Mouse (Mus musculus): ENCODE measurements around the gene Rora. TPM values are rescaled to one million over a fixed set of nuclear protein-coding genes. Genes with fewer than 3 reads are reported as not detected.

The Rora gene
- polyA plus RNA-seq, 1 experiment from 2014 or later: 43.6 TPM

GRCm38 (mm10) chr9:68985796-68986195 lies 332.2 kb downstream of the Rora start:
- peaks cover 12% of the 10 kb centered on the region for H3K4me1 ChIP-seq (ENCODE audit: control insufficient read depth, insufficient read depth, low read length)
- 17% methylated on average over 3 of the region's 3 CpGs for WGBS
- no peak overlapping the region for H3K4me2 ChIP-seq (ENCODE audit: low read length)
- ATAC-seq: no peak
- no peak overlapping the region for H3K4me3 ChIP-seq (ENCODE audit: low read depth, low read length)
- H3K27ac ChIP-seq (ENCODE audit: low read length): no peak overlapping the region
- H3K36me3 ChIP-seq (ENCODE audit: control insufficient read depth, insufficient read depth, low read length): no peaks in the 10 kb centered on the region
- no peaks in the 10 kb centered on the region for H3K27me3 ChIP-seq (ENCODE audit: control insufficient read depth, insufficient read depth, low read depth, low read length)
- H3K9ac ChIP-seq (ENCODE audit: low read depth, low read length): no peak overlapping the region
- H3K9me3 ChIP-seq (replicated peaks; ENCODE audit: control insufficient read depth, low read length, poor library complexity, severe bottlenecking): no peaks in the 10 kb centered on the region

GRCm38 (mm10) chr9:68987290-68988042 lies 333.9 kb downstream of the Rora start:
- Histone ChIP-seq H3K27me3 (ENCODE audit: control insufficient read depth, insufficient read depth, low read depth, low read length) (no peaks in the 10 kb centered on the region), H3K36me3 (ENCODE audit: control insufficient read depth, insufficient read depth, low read length) (no peaks in the 10 kb centered on the region), H3K4me2 (ENCODE audit: low read length) (no peak overlapping the region), H3K9me3 (replicated peaks; ENCODE audit: control insufficient read depth, low read length, poor library complexity, severe bottlenecking) (no peaks in the 10 kb centered on the region), H3K4me3 (ENCODE audit: low read depth, low read length) (no peak overlapping the region), H3K4me1 (ENCODE audit: control insufficient read depth, insufficient read depth, low read length) (peaks cover 5% of the 10 kb centered on the region), H3K27ac (ENCODE audit: low read length) (no peak overlapping the region), H3K9ac (ENCODE audit: low read depth, low read length) (no peak overlapping the region)
- 78% methylated on average over 6 of the region's 6 CpGs for WGBS
- ATAC-seq: no peak

GRCm38 (mm10) chr9:68988162-68988911 lies 334.8 kb downstream of the Rora start:
- WGBS: 84% methylated on average over 13 of the region's 13 CpGs
- Histone ChIP-seq H3K4me3 (ENCODE audit: low read depth, low read length) (no peak overlapping the region), H3K27me3 (ENCODE audit: control insufficient read depth, insufficient read depth, low read depth, low read length) (no peaks in the 10 kb centered on the region), H3K4me2 (ENCODE audit: low read length) (no peak overlapping the region), H3K9ac (ENCODE audit: low read depth, low read length) (no peak overlapping the region), H3K4me1 (ENCODE audit: control insufficient read depth, insufficient read depth, low read length) (0 out of 2 replicates have a peak, but pooled peaks cover 2% of the 10 kb centered on the region), H3K27ac (ENCODE audit: low read length) (no peak overlapping the region), H3K9me3 (replicated peaks; ENCODE audit: control insufficient read depth, low read length, poor library complexity, severe bottlenecking) (no peaks in the 10 kb centered on the region), H3K36me3 (ENCODE audit: control insufficient read depth, insufficient read depth, low read length) (no peaks in the 10 kb centered on the region)
- ATAC-seq: no peak

DNA sequence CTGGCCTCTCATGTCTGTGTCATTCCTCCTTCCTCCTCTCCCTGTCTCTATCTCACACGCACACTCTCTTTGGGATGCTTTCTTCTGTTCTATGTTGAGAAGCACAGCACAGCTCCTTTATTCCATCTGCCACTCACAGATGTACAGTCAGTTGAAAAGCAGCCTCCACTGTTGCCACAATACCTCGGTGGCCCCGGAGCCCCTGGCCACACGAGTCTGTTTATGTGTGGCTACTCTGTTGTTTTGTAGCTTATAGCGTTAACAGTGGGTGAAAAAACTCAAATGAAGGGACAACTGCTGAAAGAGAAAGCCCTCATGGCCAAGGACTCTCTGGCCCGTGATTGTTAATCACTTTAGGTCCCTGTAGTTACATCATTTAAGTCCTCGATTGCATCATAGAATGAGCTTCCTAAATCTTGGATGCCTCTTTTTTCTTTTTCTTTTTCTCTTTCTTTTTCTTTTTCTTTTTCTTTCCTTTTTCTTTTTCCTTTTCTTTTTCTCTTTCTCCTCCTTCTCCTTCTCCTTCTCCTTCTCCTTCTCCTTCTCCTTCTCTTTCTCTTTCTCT lies 336.4 kb downstream of the Rora start:
- WGBS: 45% methylated on average over 7 of the region's 7 CpGs
- ATAC-seq: no peak
- H3K4me2 ChIP-seq (ENCODE audit: low read length): no peak overlapping the region
- H3K36me3 ChIP-seq (ENCODE audit: control insufficient read depth, insufficient read depth, low read length): no peaks in the 10 kb centered on the region
- 0 out of 2 replicates have a peak, but pooled peaks cover under 1% of the 10 kb centered on the region for H3K4me1 ChIP-seq (ENCODE audit: control insufficient read depth, insufficient read depth, low read length)
- H3K9ac ChIP-seq (ENCODE audit: low read depth, low read length): no peak overlapping the region
- H3K27me3 ChIP-seq (ENCODE audit: control insufficient read depth, insufficient read depth, low read depth, low read length): no peaks in the 10 kb centered on the region
- H3K4me3 ChIP-seq (ENCODE audit: low read depth, low read length): no peak overlapping the region
- H3K9me3 ChIP-seq (replicated peaks; ENCODE audit: control insufficient read depth, low read length, poor library complexity, severe bottlenecking): no peaks in the 10 kb centered on the region
- no peak overlapping the region for H3K27ac ChIP-seq (ENCODE audit: low read length)

- ATAC-seq: no peak
- Histone ChIP-seq H3K4me1 (ENCODE audit: control insufficient read depth, insufficient read depth, low read length) (0 out of 2 replicates have a peak, but pooled peaks cover 2% of the 10 kb centered on the region), H3K36me3 (ENCODE audit: control insufficient read depth, insufficient read depth, low read length) (no peaks in the 10 kb centered on the region), H3K27me3 (ENCODE audit: control insufficient read depth, insufficient read depth, low read depth, low read length) (no peaks in the 10 kb centered on the region), H3K9me3 (replicated peaks; ENCODE audit: control insufficient read depth, low read length, poor library complexity, severe bottlenecking) (no peaks in the 10 kb centered on the region), H3K4me2 (ENCODE audit: low read length) (no peak overlapping the region), H3K4me3 (ENCODE audit: low read depth, low read length) (no peak overlapping the region), H3K27ac (ENCODE audit: low read length) (no peak overlapping the region), H3K9ac (ENCODE audit: low read depth, low read length) (no peak overlapping the region)
- WGBS: 48% methylated on average over 2 of the region's 2 CpGs
Measured at GRCm38 (mm10) chr9:68993881-68994280, 340.3 kb downstream of the Rora start.

GRCm38 (mm10) chr9:68998961-68999360 lies 345.4 kb downstream of the Rora start:
- H3K27ac ChIP-seq (ENCODE audit: low read length): no peak overlapping the region
- H3K4me1 ChIP-seq (ENCODE audit: control insufficient read depth, insufficient read depth, low read length): 0 out of 2 replicates have a peak, but pooled peaks cover 2% of the 10 kb centered on the region
- no peaks in the 10 kb centered on the region for H3K9me3 ChIP-seq (replicated peaks; ENCODE audit: control insufficient read depth, low read length, poor library complexity, severe bottlenecking)
- H3K36me3 ChIP-seq (ENCODE audit: control insufficient read depth, insufficient read depth, low read length): no peaks in the 10 kb centered on the region
- no peak overlapping the region for H3K9ac ChIP-seq (ENCODE audit: low read depth, low read length)
- WGBS: 86% methylated on average over 9 of the region's 9 CpGs
- no peak overlapping the region for H3K4me3 ChIP-seq (ENCODE audit: low read depth, low read length)
- H3K27me3 ChIP-seq (ENCODE audit: control insufficient read depth, insufficient read depth, low read depth, low read length): no peaks in the 10 kb centered on the region
- no peak overlapping the region for H3K4me2 ChIP-seq (ENCODE audit: low read length)
- ATAC-seq: no peak

- Histone ChIP-seq H3K4me3 (ENCODE audit: low read depth, low read length) (no peak overlapping the region), H3K9ac (ENCODE audit: low read depth, low read length) (no peak overlapping the region), H3K4me2 (ENCODE audit: low read length) (no peak overlapping the region), H3K27me3 (ENCODE audit: control insufficient read depth, insufficient read depth, low read depth, low read length) (no peaks in the 10 kb centered on the region), H3K27ac (ENCODE audit: low read length) (no peak overlapping the region), H3K9me3 (replicated peaks; ENCODE audit: control insufficient read depth, low read length, poor library complexity, severe bottlenecking) (no peaks in the 10 kb centered on the region), H3K36me3 (ENCODE audit: control insufficient read depth, insufficient read depth, low read length) (no peaks in the 10 kb centered on the region), H3K4me1 (ENCODE audit: control insufficient read depth, insufficient read depth, low read length) (no peaks in the 10 kb centered on the region)
- 68% methylated on average over 9 of the region's 9 CpGs for WGBS
- no peak for ATAC-seq
Measured at GRCm38 (mm10) chr9:69004514-69004913, 350.9 kb downstream of the Rora start.

- H3K36me3 ChIP-seq (ENCODE audit: control insufficient read depth, insufficient read depth, low read length): no peaks in the 10 kb centered on the region
- no peak overlapping the region for H3K9ac ChIP-seq (ENCODE audit: low read depth, low read length)
- ATAC-seq: no peak
- no peak overlapping the region for H3K4me2 ChIP-seq (ENCODE audit: low read length)
- 86% methylated on average over 3 of the region's 3 CpGs for WGBS
- H3K27me3 ChIP-seq (ENCODE audit: control insufficient read depth, insufficient read depth, low read depth, low read length): no peaks in the 10 kb centered on the region
- no peaks in the 10 kb centered on the region for H3K9me3 ChIP-seq (replicated peaks; ENCODE audit: control insufficient read depth, low read length, poor library complexity, severe bottlenecking)
- H3K27ac ChIP-seq (ENCODE audit: low read length): no peak overlapping the region
- H3K4me3 ChIP-seq (ENCODE audit: low read depth, low read length): no peak overlapping the region
- no peaks in the 10 kb centered on the region for H3K4me1 ChIP-seq (ENCODE audit: control insufficient read depth, insufficient read depth, low read length)
Measured at GRCm38 (mm10) chr9:69006666-69007065, 353.1 kb downstream of the Rora start.

GRCm38 (mm10) chr9:69008706-69009105 lies 355.1 kb downstream of the Rora start:
- Histone ChIP-seq H3K9ac (ENCODE audit: low read depth, low read length) (no peak overlapping the region), H3K4me2 (ENCODE audit: low read length) (no peak overlapping the region), H3K36me3 (ENCODE audit: control insufficient read depth, insufficient read depth, low read length) (no peaks in the 10 kb centered on the region), H3K4me1 (ENCODE audit: control insufficient read depth, insufficient read depth, low read length) (no peaks in the 10 kb centered on the region), H3K27me3 (ENCODE audit: control insufficient read depth, insufficient read depth, low read depth, low read length) (no peaks in the 10 kb centered on the region), H3K9me3 (replicated peaks; ENCODE audit: control insufficient read depth, low read length, poor library complexity, severe bottlenecking) (no peaks in the 10 kb centered on the region; the same call in 1 of the 2 replicates), H3K27ac (ENCODE audit: low read length) (no peak overlapping the region), H3K4me3 (ENCODE audit: low read depth, low read length) (no peak overlapping the region)
- 48% methylated on average over 2 of the region's 2 CpGs for WGBS
- ATAC-seq: no peak
